Comparison of ENCODE assay signal across 15 mouse cellular contexts in the genomic region with DNA sequence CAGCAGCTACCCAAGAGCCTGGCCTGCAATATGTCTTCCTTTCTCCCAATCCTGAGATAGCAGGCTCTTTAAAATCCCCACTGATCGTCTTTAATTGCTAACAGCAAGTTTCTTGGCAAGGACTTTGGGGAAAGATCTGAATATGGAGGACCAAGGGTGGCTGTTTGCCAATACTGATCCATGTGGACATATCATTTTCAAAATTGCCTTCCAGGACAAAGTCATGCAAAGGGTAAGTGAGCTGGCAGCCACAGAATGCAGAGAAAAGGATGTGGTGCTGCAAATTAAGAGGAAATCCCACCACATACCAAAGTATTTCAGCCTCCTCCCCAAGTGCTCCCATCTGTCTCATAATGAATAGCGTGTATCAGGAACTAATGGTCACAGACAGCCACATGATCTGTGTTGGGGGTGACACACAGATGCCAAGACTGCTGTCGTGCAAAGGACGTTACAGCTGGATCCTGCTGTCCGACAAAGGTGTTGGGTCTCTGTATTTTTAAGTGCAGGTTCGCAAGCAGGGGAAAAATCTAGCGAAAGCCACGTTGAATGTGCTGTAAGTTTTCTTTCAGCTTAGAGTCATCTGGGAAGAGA.
A peak's percentile ranks its signal among the peaks of the same experiment; 100 is the strongest.
DNase-seq lines count a peak whose midpoint lies in the region; ATAC-seq and TF ChIP-seq lines count a peak whose summit lies in the region.
"Had no signal": no experiment of that assay in that cellular context is flagged by ENCODE, and none has a peak within 500 bp of the region (broad histone marks: within the 10 kb centered on the region; RNA-seq: fewer than 3 reads in every experiment).

No protein-coding gene starts in this region.

- 76% methylated on average over 8 of the region's 8 CpGs for WGBS in kidney, embryonic 14.5 days
- 44% methylated on average over 8 of the region's 8 CpGs for WGBS in embryonic facial prominence, embryonic 15.5 days
- WGBS in forebrain, postnatal 0 days, result 73% methylated on average over 8 of the region's 8 CpGs

- 0 out of 2 replicates have a peak, but pooled peaks cover 4% of the 10 kb centered on the region for H3K4me1 ChIP-seq in kidney, embryonic 14.5 days (ENCODE audit: control insufficient read depth, insufficient read depth, low read length)
- H3K4me1 ChIP-seq in embryonic facial prominence, embryonic 15.5 days, result peaks cover 43% of the 10 kb centered on the region
- no peaks in the 10 kb centered on the region for H3K4me1 ChIP-seq in forebrain, postnatal 0 days (ENCODE audit: insufficient read depth)

- H3K9me3 ChIP-seq in kidney, embryonic 14.5 days (ENCODE audit: control insufficient read depth, low read length), result no peaks in the 10 kb centered on the region
- no peaks in the 10 kb centered on the region for H3K9me3 ChIP-seq in embryonic facial prominence, embryonic 15.5 days (replicated peaks)
- H3K9me3 ChIP-seq in forebrain, postnatal 0 days (ENCODE audit: low read length), result no peaks in the 10 kb centered on the region
- H3K9me3 ChIP-seq: midbrain, embryonic 12.5 days had no signal

- DNase-seq in gastrocnemius, adult 18-20 months (ENCODE audit: low spot score), result peak; percentile 60
- DNase-seq in gastrocnemius, adult 8-10 months (ENCODE audit: low spot score in 2 of 2), result no peak
- DNase-seq in kidney, postnatal 10 days, result no peak
- DNase-seq in 3T3-L1 (ENCODE audit: low read depth, low spot score), result peak; percentile 35
- no peak for DNase-seq in thymus, postnatal 14 days
- DNase-seq in forebrain, postnatal 0 days, result no peak
- DNase-seq: adrenal gland, postnatal 10 days; B cell, adult 2 months; kidney, postnatal 25 days had no signal

- H3K9ac ChIP-seq in kidney, embryonic 14.5 days (ENCODE audit: low read depth, low read length), result no peak overlapping the region
- no peak overlapping the region for H3K9ac ChIP-seq in embryonic facial prominence, embryonic 15.5 days
- H3K9ac ChIP-seq in forebrain, postnatal 0 days, result no peak overlapping the region
- H3K9ac ChIP-seq: midbrain, embryonic 12.5 days had no signal

- no peaks in the 10 kb centered on the region for H3K27me3 ChIP-seq in kidney, embryonic 14.5 days (ENCODE audit: control insufficient read depth, insufficient read depth, low read length)
- no peaks in the 10 kb centered on the region for H3K27me3 ChIP-seq in embryonic facial prominence, embryonic 15.5 days
- no peaks in the 10 kb centered on the region for H3K27me3 ChIP-seq in forebrain, postnatal 0 days (ENCODE audit: insufficient read depth, low read length)
- H3K27me3 ChIP-seq: midbrain, embryonic 12.5 days; Patski had no signal

- H3K4me2 ChIP-seq in kidney, embryonic 14.5 days (replicated peaks; ENCODE audit: low read depth, low read length), result no peak overlapping the region
- no peak overlapping the region for H3K4me2 ChIP-seq in embryonic facial prominence, embryonic 15.5 days (replicated peaks)
- no peak overlapping the region for H3K4me2 ChIP-seq in forebrain, postnatal 0 days (ENCODE audit: low read depth)
- H3K4me2 ChIP-seq: heart, embryonic 11.5 days; midbrain, embryonic 12.5 days had no signal

- no peak for ATAC-seq in kidney, embryonic 14.5 days (ENCODE audit: low FRiP score, low TSS enrichment)
- ATAC-seq in embryonic facial prominence, embryonic 15.5 days (ENCODE audit: insufficient number of reproducible peaks, low FRiP score, low TSS enrichment, low read depth), result peak; percentile 55; the same call in 1 of the 2 replicates
- ATAC-seq in forebrain, postnatal 0 days, result no peak
- ATAC-seq: forebrain, embryonic 16.5 days; Patski had no signal

- TF ChIP-seq CTCF in forebrain, postnatal 0 days (IDR thresholded peaks at IDR 0.05; ENCODE audit: low read depth), result no peak

- H3K36me3 ChIP-seq in kidney, embryonic 14.5 days (ENCODE audit: control insufficient read depth, insufficient read depth, low read length), result no peaks in the 10 kb centered on the region
- no peaks in the 10 kb centered on the region for H3K36me3 ChIP-seq in embryonic facial prominence, embryonic 15.5 days
- no peaks in the 10 kb centered on the region for H3K36me3 ChIP-seq in forebrain, postnatal 0 days (ENCODE audit: insufficient read depth)
- H3K36me3 ChIP-seq: midbrain, embryonic 12.5 days had no signal

- H3K4me3 ChIP-seq in kidney, embryonic 14.5 days (ENCODE audit: low read length), result no peak overlapping the region
- no peak overlapping the region for H3K4me3 ChIP-seq in embryonic facial prominence, embryonic 15.5 days (replicated peaks)
- no peak overlapping the region for H3K4me3 ChIP-seq in forebrain, postnatal 0 days (ENCODE audit: low read depth, low read length)
- H3K4me3 ChIP-seq: midbrain, embryonic 12.5 days had no signal

- peak overlapping the region; percentile 14; the same call in 1 of the 2 replicates for H3K27ac ChIP-seq in kidney, embryonic 14.5 days (ENCODE audit: low read depth, low read length)
- H3K27ac ChIP-seq in embryonic facial prominence, embryonic 15.5 days (replicated peaks), result peak overlapping the region; percentile 68
- H3K27ac ChIP-seq in forebrain, postnatal 0 days (ENCODE audit: low read depth, low read length), result no peak overlapping the region
- H3K27ac ChIP-seq: midbrain, embryonic 12.5 days had no signal

Comparison
In these comparisons a context has a peak if more than half of its experiments do, and no peak if none do; other contexts are left out.
1. DNase-seq: peak in gastrocnemius, adult 18-20 months (single experiment) and 3T3-L1 (single experiment); none in gastrocnemius, adult 8-10 months (0 of 2), kidney, postnatal 10 days (single experiment), thymus, postnatal 14 days (single experiment) and forebrain, postnatal 0 days (single experiment).